14 mouse cellular contexts compared by ENCODE assay signal in genomic region chr1:40805351-40805750, GRCm38 (mm10). TPM values are rescaled to one million over a fixed set of nuclear protein-coding genes. Genes with fewer than 3 reads are reported as not detected.
DNase-seq lines count a peak whose midpoint lies in the region; ATAC-seq and TF ChIP-seq lines count a peak whose summit lies in the region.
"Had no signal": no experiment of that assay in that cellular context is flagged by ENCODE, and none has a peak within 500 bp of the region (broad histone marks: within the 10 kb centered on the region; RNA-seq: fewer than 3 reads in every experiment).

Gene Tmem182, plus strand, starts transcription at chr1:40805601.

- ATAC-seq in embryonic facial prominence, embryonic 14.5 days (ENCODE audit: low read depth), result no peak
- peak; percentile 95 for ATAC-seq in heart, postnatal 0 days (ENCODE audit: insufficient read depth, low read depth)
- no peak for ATAC-seq in CD4-positive, CD25-positive, alpha-beta regulatory T cell, adult 4 months
- ATAC-seq in hindbrain, postnatal 0 days, result no peak

- peak; percentile 28 for DNase-seq in embryonic facial prominence, embryonic 14.5 days (ENCODE audit: low spot score)
- no peak for DNase-seq in embryonic facial prominence, embryonic 10.5 days (ENCODE audit: low spot score)
- DNase-seq in adrenal gland, postnatal 14 days, result peak; percentile 64
- no peak for DNase-seq in gonadal fat pad, adult 2 months (ENCODE audit: low read depth)
- peak; percentile 84 for DNase-seq in heart, postnatal 0 days (ENCODE audit: low spot score)
- no peak for DNase-seq in hindbrain, postnatal 0 days (ENCODE audit: low spot score)
- no peak for DNase-seq in thymus, postnatal 10 days (ENCODE audit: low spot score in 2 of 2)
- DNase-seq: B cell, adult 2 months; cerebellum, adult 8-10 months; layer of hippocampus, postnatal 36 days; liver had no signal

- no peak within 1 kb of the TSS for H3K27ac ChIP-seq in embryonic facial prominence, embryonic 14.5 days (replicated peaks; ENCODE audit: low read depth, low read length)
- H3K27ac ChIP-seq in embryonic facial prominence, embryonic 10.5 days (replicated peaks), result no peak within 1 kb of the TSS
- H3K27ac ChIP-seq in heart, postnatal 0 days (ENCODE audit: low read depth), result peak within 1 kb of the TSS; percentile 92
- no peak within 1 kb of the TSS for H3K27ac ChIP-seq in hindbrain, postnatal 0 days
- H3K27ac ChIP-seq: kidney, embryonic 15.5 days; macrophage had no signal

- 66% methylated on average over 9 of the region's 9 CpGs for WGBS in embryonic facial prominence, embryonic 14.5 days
- 71% methylated on average over 9 of the region's 9 CpGs for WGBS in embryonic facial prominence, embryonic 10.5 days
- WGBS in heart, postnatal 0 days, result 17% methylated on average over 9 of the region's 9 CpGs
- 63% methylated on average over 9 of the region's 9 CpGs for WGBS in hindbrain, postnatal 0 days

- 0 out of 2 replicates have a peak, but pooled peaks have one; percentile 48 for TF ChIP-seq EP300 in heart, postnatal 0 days (IDR thresholded peaks at IDR 0.05; ENCODE audit: low read depth)

- no peaks in the 10 kb centered on the region for H3K27me3 ChIP-seq in embryonic facial prominence, embryonic 14.5 days (replicated peaks; ENCODE audit: control insufficient read depth, insufficient read depth, low read length)
- no peaks in the 10 kb centered on the region for H3K27me3 ChIP-seq in embryonic facial prominence, embryonic 10.5 days (replicated peaks; ENCODE audit: low read depth, poor library complexity, severe bottlenecking)
- no peaks in the 10 kb centered on the region for H3K27me3 ChIP-seq in heart, postnatal 0 days (ENCODE audit: control insufficient read depth, insufficient read depth, low read length)
- H3K27me3 ChIP-seq in hindbrain, postnatal 0 days (ENCODE audit: insufficient read depth, low read length), result no peaks in the 10 kb centered on the region
- H3K27me3 ChIP-seq: kidney, embryonic 15.5 days had no signal

- H3K9ac ChIP-seq in embryonic facial prominence, embryonic 14.5 days (ENCODE audit: low read depth, low read length), result no peak within 1 kb of the TSS
- H3K9ac ChIP-seq in heart, postnatal 0 days (replicated peaks; ENCODE audit: low read depth, low read length), result peak within 1 kb of the TSS; percentile 52
- no peak within 1 kb of the TSS for H3K9ac ChIP-seq in hindbrain, postnatal 0 days (replicated peaks; ENCODE audit: low read length)
- H3K9ac ChIP-seq: kidney, embryonic 15.5 days had no signal

- H3K4me3 ChIP-seq in embryonic facial prominence, embryonic 14.5 days (ENCODE audit: low read depth, low read length), result no peak within 1 kb of the TSS
- H3K4me3 ChIP-seq in embryonic facial prominence, embryonic 10.5 days, result no peak within 1 kb of the TSS
- peak within 1 kb of the TSS; percentile 45 for H3K4me3 ChIP-seq in heart, postnatal 0 days (ENCODE audit: low read depth, low read length)
- no peak within 1 kb of the TSS for H3K4me3 ChIP-seq in hindbrain, postnatal 0 days (ENCODE audit: low read length)
- H3K4me3 ChIP-seq: kidney, embryonic 15.5 days had no signal

- no peak within 1 kb of the TSS for H3K4me2 ChIP-seq in embryonic facial prominence, embryonic 14.5 days (ENCODE audit: low read depth, low read length)
- H3K4me2 ChIP-seq in heart, postnatal 0 days (ENCODE audit: low read depth, low read length), result peak within 1 kb of the TSS; percentile 54
- no peak within 1 kb of the TSS for H3K4me2 ChIP-seq in hindbrain, postnatal 0 days (ENCODE audit: low read depth, low read length)
- H3K4me2 ChIP-seq: kidney, embryonic 15.5 days had no signal

- no peaks in the 10 kb centered on the region for H3K9me3 ChIP-seq in embryonic facial prominence, embryonic 14.5 days (ENCODE audit: control insufficient read depth, low read length)
- no peaks in the 10 kb centered on the region for H3K9me3 ChIP-seq in embryonic facial prominence, embryonic 10.5 days
- H3K9me3 ChIP-seq in heart, postnatal 0 days (replicated peaks; ENCODE audit: control insufficient read depth, low read length), result no peaks in the 10 kb centered on the region
- no peaks in the 10 kb centered on the region for H3K9me3 ChIP-seq in hindbrain, postnatal 0 days (ENCODE audit: low read length)
- H3K9me3 ChIP-seq: kidney, embryonic 15.5 days had no signal

- no peaks in the 10 kb centered on the region for H3K36me3 ChIP-seq in embryonic facial prominence, embryonic 14.5 days (ENCODE audit: control insufficient read depth, insufficient read depth, low read length)
- H3K36me3 ChIP-seq in embryonic facial prominence, embryonic 10.5 days (replicated peaks), result no peaks in the 10 kb centered on the region
- H3K36me3 ChIP-seq in heart, postnatal 0 days (replicated peaks; ENCODE audit: control insufficient read depth, insufficient read depth, low read length), result 0 out of 2 replicates have a peak, but pooled peaks cover 4% of the 10 kb centered on the region
- H3K36me3 ChIP-seq in hindbrain, postnatal 0 days (ENCODE audit: insufficient read depth, low read length), result no peaks in the 10 kb centered on the region
- H3K36me3 ChIP-seq: kidney, embryonic 15.5 days had no signal

- H3K4me1 ChIP-seq in embryonic facial prominence, embryonic 14.5 days (ENCODE audit: control insufficient read depth, insufficient read depth, low read length), result no peaks in the 10 kb centered on the region
- H3K4me1 ChIP-seq in embryonic facial prominence, embryonic 10.5 days, result no peaks in the 10 kb centered on the region
- peaks cover 16% of the 10 kb centered on the region for H3K4me1 ChIP-seq in heart, postnatal 0 days (ENCODE audit: control insufficient read depth, insufficient read depth)
- H3K4me1 ChIP-seq in hindbrain, postnatal 0 days (ENCODE audit: insufficient read depth, low read length), result no peaks in the 10 kb centered on the region
- H3K4me1 ChIP-seq: kidney, embryonic 15.5 days had no signal

- TF ChIP-seq CTCF in heart, postnatal 0 days (IDR thresholded peaks at IDR 0.05; ENCODE audit: low read depth), result no peak
- no peak for TF ChIP-seq CTCF in hindbrain, postnatal 0 days (IDR thresholded peaks at IDR 0.05; ENCODE audit: low read depth)

RNA-seq across cellular contexts. Expression of gene Tmem182, which starts in this region (rescaled TPM):
- 10.8 and 17.2 TPM in 2 replicates for polyA plus RNA-seq in embryonic facial prominence, embryonic 14.5 days (2014; fragmentation: Nextera tagmentation; extraction: Ambion mirVana)
- polyA plus RNA-seq in embryonic facial prominence, embryonic 10.5 days (2016; fragmentation: Nextera tagmentation; extraction: Ambion mirVana), result not detected in 2 replicates
- total RNA-seq in adrenal gland, postnatal 14 days (2021), result 4.5 and 6.4 TPM in 2 replicates
- polyA plus RNA-seq in gonadal fat pad, adult 2 months (2012; rRNA removed), result 20.1 and 47.6 TPM in 2 replicates
- total RNA-seq in heart, postnatal 0 days (2014; rRNA removed; ENCODE audit: low replicate concordance), result 117 and 125 TPM in 2 replicates
- 102 and 103 TPM in 2 replicates for polyA plus RNA-seq in heart, postnatal 0 days (2015; fragmentation: Nextera tagmentation; extraction: Ambion mirVana)
- not detected for polyA plus RNA-seq in CD4-positive, CD25-positive, alpha-beta regulatory T cell, adult 4 months (2017; shearing (Covaris generic))
- 0.05 and 1.2 TPM in 2 replicates for total RNA-seq in hindbrain, postnatal 0 days (2014; rRNA removed)
- polyA plus RNA-seq in hindbrain, postnatal 0 days (2015; fragmentation: Nextera tagmentation; extraction: Ambion mirVana), result 0.29 and 0.31 TPM in 2 replicates
- polyA plus RNA-seq: macrophage had no signal

Comparison
In these comparisons a context has a peak if more than half of its experiments do, and no peak if none do; other contexts are left out.
1. RNA of gene Tmem182 (total RNA-seq): 117 to 125 TPM in heart, postnatal 0 days; 4.5 to 6.4 TPM in adrenal gland, postnatal 14 days and 0.05 to 1.2 TPM in hindbrain, postnatal 0 days; every median in the first group is over 10 times any median in the second.
2. DNase-seq: peak in embryonic facial prominence, embryonic 14.5 days (single experiment), adrenal gland, postnatal 14 days (single experiment) and heart, postnatal 0 days (single experiment); none in embryonic facial prominence, embryonic 10.5 days (single experiment), gonadal fat pad, adult 2 months (single experiment), hindbrain, postnatal 0 days (single experiment) and thymus, postnatal 10 days (0 of 2).